Mouse (Mus musculus) liver, embryonic 13.5 days (tissue): Measurements from ENCODE around the gene Trpm3. TPM values are rescaled to one million over a fixed set of nuclear protein-coding genes. Genes with fewer than 3 reads are reported as not detected.

Experiments used
- microRNA counts: library from miRNA; unstranded; fragments of <30 nt; microRNA quantifications from one replicate; lab custom pipeline; 2016
- microRNA-seq: library from miRNA; unstranded; fragments of <30 nt; microRNA quantifications from one replicate; pipeline ENCODE4, GENCODE M21; 2016
- polyA plus RNA-seq: library from polyadenylated mRNA; unstranded; fragments of >200 nt; fragmentation: Nextera tagmentation; extraction: Ambion mirVana; gene quantifications from 2 replicates; pipeline ENCODE4 v1.2.1, GENCODE M21; 2015

The Trpm3 gene
- polyA plus RNA-seq, 1 experiment from 2014 or later, result 0.08 TPM

MicroRNA genes within 50 kb of the gene (microRNA counts, 519-probe panel; counts per million panel counts)
- microRNA mmu-miR-204 (lab: Ali Mortazavi, UCI), result 114 counts per million

Small RNA genes lying within 50 kb of the gene (microRNA-seq; reads per million reads assigned to microRNA genes)
- gene Mir204, result 15.6 reads per million, percentile 29 among the genes with 10 or more reads in this experiment
